Mouse (Mus musculus) ES-Bruce4 (cell line): ENCODE measurements at regions not wholly inside any gene's neighbourhood (a gene's known extent, or its start where the extent isn't known, plus 50 kb on each side); places are given as distances from the start of the nearest gene placed in this dataset.

Experiments used
- CTCF ChIP-seq: IDR thresholded peaks from one replicate; pipeline ENCODE4 v1.8.1; 2011; ENCODE audit warnings: low read depth, low read length
- EP300 ChIP-seq: IDR thresholded peaks from 2 replicates; pipeline ENCODE4 v1.6.1; 2011; ENCODE audit warnings: low read depth, low read length; ENCODE audit not compliant: insufficient read depth
- POLR2A ChIP-seq: IDR thresholded peaks from one replicate; pipeline ENCODE4 v1.8.1; 2011; ENCODE audit warnings: low read length; ENCODE audit not compliant: insufficient read depth

DNA sequence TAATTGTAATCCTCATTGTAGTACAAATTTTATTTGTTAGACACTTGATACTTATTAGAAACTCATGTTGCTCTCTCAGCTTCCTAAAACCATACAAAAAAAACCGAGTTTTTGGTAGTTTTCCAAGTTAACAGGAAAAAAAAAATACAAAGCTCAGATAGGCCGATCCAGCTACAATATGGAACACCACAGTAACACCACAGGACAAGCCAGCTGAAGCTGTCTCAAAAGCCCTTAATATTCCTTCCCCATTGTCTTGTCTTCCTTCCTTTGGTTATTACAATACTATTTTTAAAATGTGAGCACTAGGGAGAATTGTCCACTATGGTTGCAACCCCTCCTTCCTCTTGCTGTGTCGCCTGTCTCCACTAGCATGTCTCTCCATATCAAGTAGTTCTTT lies 495.7 kb upstream of the Tle4 start:
- no peak for TF ChIP-seq CTCF
- TF ChIP-seq POLR2A, result no peak
- TF ChIP-seq EP300, result no peak
